Mouse (Mus musculus): Measurements from ENCODE around the gene Lingo4.

Gene Lingo4

DNA sequence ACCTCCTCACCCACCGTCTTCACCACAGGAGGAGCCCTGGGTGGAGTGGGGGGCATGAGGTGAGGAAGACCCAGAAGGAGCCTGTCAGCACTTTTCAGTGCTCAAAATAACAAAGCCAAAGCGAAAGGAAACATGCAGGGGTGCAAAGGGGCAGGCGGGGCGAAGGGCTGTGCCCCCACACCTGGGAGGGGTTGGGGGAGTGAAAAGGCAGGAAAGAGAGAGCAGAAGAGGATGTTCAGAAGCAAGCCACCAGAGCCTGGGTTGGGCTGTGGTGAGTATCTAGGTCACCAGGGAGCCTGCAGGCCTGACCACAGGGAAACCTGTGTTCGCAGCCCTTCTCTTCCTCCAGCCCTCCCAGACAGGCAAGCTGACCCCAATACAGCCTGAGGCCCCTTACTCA, 10.3 kb upstream of the Lingo4 start:
- no peak for DNase-seq

DNA sequence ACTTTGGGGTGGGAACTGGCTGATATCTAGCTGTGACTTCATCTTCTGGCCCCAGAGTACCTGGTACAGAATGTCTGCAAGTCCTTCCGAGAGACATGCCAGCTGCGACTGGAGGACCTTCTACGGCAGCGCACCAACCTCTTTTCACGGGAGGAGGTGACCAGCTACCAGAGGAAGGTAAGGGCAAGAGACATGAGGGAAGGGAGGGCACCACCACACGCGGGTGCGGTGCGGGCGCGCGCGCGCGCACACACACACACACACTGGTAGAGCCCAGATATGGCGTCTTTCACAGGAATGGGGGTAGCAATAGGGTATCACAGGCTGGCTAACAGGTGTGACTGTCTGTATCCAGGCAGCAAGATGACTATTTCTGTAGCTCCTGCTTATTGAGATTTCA, 8.9 kb upstream of the Lingo4 start:
- DNase-seq = no peak

DNA sequence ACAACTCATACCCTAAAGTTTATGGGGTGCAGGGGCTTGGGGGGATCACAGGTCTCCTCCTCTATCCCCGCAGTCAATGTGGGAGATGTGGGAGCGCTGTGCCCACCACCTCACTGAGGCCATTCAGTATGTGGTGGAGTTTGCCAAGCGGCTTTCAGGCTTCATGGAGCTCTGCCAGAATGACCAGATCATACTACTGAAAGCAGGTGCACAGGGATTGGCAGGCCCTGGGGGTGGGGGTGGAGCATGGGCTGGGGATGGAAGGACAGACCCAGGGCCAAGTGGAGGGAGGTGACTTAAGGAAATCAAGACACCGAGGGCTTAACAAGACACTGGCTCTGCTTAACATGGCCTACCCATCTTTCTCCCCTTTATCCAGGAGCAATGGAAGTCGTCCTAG, 7.3 kb upstream of the Lingo4 start:
- peak in 1 of 2 experiments; percentile 40 for DNase-seq

DNA sequence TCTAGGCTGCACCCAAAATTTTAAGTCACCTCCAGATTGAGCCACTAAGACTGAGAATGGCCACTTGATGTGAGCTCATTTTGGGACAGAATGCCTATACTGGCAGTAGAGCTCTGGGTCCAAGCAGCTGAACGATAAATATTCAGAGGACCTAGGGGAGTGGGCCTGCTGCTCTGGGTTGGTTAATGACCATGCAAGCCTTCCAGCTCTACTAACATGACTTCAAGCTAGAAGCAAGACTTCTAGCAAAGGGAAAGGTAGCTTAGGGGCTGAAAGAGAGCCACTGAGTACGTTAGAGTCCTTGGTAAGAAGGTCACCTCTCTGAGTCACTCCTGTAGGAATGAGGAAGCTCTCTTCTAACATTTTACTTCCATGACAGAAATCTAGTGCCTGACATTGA, 6.2 kb upstream of the Lingo4 start:
- DNase-seq = no peak

DNA sequence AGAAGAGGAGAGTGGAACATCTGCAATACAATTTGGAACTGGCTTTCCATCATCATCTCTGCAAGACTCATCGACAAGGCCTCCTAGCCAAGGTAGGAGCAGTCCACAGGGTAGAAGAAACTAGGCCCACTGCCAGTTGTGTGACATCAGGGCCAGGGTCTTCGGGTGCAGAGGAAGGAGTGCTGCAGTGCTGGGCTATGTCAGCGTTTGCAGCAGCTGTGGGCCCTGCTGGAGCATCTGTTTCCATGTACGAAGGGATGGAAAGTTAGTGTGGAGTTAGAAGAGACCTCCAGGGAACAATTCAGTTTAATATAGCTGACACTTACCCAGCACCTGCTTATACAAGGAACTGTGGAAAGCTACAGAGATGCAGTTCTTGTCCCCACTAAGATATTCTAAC, 5.3 kb upstream of the Lingo4 start:
- DNase-seq = no peak

DNA sequence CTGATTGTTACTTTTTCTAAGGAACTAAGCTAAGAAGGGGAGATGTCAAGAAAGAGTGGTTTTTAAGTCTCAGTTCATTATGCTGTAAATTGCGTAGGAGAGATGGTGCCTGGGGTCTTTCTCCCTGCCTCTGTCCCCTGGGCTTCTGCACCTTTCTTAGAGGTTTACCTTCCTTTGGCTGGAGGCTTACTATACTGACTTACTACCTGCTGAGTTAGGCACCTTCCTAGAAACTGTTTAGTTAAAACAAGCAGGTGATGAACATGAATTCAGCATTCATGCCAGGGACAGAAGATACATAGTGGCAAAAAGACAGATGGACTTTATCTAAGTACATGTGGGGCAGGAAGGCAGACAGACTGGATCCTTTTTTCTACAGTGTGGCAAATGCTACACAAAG, 2.0 kb upstream of the Lingo4 start:
- no peak for DNase-seq

DNA sequence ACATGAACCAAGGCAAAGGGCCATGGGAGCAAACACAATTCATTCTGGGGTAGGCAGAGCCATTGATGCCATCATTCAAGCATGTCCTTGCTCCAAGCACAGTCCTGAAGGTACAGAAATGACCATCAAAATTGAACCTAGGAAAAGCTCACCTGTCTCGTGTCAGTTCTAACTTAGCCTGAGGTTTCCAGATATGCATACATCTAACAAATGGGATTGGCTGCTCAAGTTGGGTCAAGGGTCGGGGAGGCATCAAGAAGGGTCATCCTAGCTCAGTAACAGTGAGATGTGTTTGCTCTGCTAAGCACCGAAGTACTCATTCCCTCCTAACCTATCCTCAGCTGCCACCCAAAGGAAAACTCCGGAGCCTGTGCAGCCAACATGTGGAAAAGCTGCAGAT, 1.5 kb upstream of the Lingo4 start:
- DNase-seq = no peak

DNA sequence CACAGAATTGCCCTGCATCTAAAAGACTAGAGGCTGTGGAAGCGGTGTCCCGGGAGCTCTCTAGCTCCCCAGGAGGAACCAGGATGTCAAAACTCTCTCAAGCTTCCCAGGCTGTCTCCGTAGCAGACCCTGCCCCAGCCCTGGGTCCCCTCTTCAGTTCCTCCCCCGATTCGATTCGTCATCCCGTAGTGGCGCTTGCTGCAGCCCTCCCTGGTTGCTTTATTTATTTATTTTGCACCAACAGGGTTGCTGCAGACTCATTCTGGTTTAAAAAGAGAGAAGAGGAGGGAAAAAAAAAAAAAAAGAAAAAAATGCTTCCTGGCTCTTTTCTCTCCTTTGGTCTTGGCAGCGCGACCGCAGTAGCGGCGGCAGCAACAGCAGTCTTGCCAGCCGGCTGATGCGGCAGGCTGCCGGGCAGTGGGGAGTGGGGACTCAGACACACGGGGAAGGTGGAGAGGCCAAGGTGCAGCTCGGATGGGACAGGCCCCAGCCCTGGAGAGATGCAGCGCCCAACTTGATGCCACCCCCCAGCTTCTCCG, 695 bp downstream of the Lingo4 start:
- DNase-seq = peak; percentile 40 to 52

DNA sequence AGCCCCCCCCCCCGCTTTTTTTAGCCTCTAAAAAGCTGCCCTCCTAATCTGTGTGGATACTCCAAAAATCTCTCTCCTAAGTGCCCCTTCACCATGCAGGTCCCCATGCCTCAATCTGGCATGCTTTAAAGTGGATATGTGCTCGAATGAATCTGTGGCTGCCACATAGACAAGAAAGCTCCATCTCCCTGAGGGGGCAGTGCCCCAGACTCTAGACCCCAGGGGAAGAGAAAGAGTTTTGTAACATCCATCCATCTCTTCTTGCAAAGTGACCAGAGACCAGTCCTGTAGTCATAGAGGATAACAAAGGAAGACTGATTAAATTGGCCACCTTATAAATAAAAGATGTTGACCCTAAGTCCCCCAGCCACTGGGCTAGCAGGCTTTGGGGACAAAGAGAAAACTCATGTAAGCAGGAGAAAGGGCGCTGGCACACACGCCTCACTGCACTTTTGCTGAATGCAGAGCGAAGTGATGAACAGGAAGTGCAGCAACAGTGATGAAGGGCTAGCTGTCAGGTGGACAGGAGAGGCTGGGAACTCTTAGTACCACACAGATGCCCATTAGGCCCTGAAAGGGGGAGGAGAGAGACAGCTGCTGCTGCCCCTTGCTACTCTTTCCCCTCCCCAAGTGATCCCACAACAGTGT, 1.5 kb downstream of the Lingo4 start:
- DNase-seq = no peak

DNA sequence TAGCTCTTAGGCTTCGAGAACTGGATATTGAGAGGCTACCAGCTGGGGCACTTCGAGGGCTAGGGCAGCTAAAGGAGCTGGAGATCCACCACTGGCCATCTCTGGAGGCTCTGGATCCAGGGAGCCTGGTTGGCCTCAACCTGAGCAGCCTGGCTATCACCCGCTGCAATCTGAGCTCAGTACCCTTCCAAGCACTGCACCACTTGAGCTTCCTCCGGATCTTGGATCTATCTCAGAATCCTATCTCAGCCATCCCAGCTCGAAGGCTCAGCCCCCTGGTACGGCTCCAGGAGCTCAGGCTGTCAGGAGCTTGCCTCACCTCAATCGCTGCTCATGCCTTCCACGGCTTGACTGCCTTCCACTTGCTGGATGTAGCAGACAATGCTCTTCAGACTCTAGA, 4.1 kb downstream of the Lingo4 start:
- DNase-seq = no peak

DNA sequence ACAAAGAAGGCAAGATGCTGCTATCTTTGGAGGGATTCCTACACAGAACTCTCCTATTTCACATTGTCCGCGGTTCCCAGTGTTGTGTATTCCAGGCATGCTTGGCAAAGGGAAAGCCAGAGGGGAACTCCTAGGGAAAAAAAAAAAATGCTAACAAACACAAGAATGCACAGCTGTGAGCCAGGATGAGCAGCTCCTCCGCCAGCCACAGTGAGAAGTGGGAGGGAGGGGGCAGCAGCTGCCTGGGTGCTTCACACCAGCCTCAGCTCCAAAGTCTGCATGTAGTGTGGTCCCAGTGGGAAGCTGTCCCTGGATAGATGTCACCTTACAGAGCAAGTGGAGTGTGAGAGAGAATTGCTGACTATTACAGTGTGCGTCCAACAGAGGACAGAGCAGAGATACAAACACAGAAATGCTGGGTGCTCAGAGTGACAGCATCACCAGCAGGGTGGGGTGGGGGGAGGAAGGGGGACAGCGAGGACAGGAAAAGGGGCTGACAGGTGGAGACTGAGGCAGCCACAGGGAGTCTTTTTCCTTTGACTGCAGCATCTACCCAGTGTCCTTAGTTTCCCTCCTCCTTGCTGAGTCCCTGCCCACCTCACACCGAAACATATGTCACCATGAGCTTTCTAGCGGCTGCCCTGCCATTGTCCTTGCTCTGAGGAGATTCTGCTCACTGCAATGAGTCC, 6.2 kb downstream of the Lingo4 start:
- no peak for DNase-seq

DNA sequence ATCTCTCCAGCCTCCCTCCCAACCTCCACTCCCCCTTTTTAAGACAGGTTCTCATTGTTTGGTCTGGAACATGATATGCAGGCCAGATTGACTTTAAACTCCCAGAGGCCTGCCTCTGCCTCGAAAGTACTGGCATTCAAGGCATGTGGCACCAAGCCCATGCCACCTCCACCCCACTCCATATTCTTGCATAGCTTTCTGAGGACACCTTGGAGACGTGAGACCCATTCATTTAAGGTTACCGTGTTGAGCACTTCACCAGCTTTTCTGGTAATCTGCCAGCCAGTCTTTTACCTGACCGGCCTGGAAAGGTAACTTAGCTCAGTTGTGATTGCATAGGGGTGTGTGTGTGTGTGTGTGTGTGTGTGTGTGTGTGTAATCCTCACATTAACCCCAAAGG, 7.2 kb downstream of the Lingo4 start:
- no peak for DNase-seq

DNA sequence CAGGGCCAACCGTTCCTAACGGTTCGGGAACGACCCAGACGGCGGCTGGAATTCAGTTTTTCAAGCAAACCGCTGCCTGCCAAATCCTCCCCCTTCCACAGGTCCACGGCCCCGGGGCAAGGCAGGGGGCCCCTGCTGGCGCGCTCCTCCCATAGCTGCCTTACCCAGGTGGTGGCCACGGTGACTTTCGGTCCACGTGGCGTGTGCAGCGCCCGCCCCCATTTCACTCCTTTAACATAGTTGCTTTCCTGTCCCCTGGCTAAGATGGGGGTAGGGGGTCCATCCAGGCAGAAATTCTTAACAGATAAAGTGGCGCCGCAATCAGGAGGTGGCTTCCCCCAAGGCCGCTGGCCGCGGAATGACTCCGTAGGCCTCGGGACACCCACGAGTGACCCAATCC, 14.2 kb downstream of the Lingo4 start:
- no peak for DNase-seq

DNA sequence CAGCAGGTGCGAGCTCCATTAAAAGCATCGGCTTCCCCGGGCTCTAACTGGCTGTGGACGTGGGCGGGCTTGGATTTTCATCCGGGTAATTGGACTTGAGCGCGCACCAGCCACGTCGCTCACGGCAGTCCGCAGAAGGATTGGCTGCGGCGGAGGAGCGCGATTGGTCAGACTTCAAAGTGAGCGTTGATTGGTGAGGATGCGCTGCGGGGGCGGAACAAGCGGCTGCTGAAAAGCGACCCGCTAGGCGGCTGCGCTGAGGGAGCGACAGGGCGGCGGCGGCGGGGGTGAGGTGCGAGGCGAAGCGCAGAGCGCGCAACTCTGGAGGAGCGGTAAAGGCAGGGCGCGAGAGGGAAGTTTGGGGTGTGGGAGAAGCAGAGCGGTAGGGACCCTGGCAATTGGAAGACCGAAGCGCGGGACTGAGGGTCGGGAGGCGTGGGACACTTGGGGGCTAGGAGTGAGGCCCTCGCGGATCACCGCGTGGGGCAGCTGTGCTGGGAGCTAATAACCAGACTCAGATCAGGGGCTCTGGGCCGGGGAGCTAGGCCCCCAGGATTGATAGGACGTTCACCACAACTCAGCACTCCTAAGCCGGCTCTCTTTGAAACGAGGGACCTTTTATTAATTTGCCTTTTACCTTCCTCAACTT, 14.8 kb downstream of the Lingo4 start, which contains the start of gene Tdrkh:
TSS of gene Tdrkh (plus strand) at position 243 of the 649 bp plus-strand sequence.
- peak; percentile 98 for DNase-seq

DNA sequence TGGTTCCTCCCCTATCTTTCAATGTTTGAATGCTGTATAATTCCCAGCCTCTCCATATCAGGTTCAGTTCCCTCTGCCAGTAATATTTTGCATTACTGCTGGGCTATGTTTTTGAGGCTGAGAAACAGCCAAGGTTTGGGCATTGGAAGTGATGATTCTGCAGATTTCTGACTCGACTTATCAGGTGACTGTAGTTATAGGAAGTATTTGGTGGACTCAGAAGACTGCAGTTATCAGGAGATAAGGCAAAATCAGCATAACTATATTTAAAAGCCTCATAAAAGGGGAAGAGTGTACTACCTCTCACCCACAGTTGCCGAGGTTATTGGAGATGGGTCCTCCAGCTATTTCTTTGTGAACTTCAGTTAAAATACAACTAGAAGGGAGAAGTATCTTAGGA, 32.7 kb downstream of the Lingo4 start:
- no peak for DNase-seq

DNA sequence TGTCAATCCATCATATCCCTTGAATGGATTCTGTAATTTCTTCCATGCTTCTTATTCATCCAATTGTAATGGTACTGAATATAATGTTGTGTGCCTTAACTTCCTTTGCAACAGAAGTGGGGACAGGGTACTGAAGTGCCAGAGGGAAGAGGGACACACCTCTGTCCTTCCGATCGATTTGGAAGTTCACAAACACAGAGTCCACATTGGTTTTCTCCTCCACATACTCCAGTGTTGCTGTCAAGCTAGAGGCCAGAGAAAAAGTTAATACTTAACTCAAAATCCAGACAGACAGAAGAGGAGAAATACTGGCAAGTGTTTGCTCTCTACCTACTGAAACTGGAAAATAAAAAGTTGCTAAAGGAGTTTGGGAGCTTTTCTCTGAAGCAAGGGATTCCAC, 36.0 kb downstream of the Lingo4 start:
- DNase-seq = no peak

DNA sequence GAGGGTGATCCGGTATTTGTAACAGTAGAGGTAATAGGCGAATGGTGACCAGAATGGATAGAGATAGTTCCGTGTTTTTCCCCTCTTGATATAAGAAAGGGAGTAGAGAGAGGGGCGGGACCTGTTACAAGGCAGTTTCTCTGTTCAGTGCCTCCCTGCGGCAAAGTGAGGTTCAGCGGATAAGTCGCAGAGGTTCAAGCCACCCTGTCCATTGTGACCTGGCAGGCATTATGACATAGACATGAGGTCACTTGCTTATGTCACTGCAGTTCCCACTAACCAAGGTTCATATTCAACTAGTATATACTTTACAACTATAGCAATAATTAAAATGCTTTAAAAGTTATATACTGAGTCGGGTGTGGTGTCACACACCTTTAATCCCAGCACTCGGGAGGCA, 38.1 kb downstream of the Lingo4 start:
- no peak for DNase-seq

DNA sequence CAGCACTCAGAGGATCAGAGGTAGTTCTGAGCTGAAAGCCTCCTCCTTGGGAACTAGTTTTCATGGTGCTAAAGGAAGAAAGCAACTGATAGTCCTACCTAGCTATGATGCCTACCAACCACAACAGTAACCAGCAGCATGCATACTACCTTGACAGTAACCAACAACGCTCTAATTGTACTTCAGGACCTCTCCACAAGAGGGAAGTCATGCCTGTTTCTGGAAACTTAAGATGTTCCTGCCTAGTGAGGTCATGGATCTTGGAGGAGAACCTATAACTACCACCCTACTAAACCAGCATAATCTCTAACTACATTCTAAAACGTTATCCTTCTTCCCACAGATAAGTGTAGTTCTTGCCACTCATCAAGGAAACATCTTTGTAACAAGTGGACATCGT, 42.9 kb downstream of the Lingo4 start:
- no peak for DNase-seq

DNA sequence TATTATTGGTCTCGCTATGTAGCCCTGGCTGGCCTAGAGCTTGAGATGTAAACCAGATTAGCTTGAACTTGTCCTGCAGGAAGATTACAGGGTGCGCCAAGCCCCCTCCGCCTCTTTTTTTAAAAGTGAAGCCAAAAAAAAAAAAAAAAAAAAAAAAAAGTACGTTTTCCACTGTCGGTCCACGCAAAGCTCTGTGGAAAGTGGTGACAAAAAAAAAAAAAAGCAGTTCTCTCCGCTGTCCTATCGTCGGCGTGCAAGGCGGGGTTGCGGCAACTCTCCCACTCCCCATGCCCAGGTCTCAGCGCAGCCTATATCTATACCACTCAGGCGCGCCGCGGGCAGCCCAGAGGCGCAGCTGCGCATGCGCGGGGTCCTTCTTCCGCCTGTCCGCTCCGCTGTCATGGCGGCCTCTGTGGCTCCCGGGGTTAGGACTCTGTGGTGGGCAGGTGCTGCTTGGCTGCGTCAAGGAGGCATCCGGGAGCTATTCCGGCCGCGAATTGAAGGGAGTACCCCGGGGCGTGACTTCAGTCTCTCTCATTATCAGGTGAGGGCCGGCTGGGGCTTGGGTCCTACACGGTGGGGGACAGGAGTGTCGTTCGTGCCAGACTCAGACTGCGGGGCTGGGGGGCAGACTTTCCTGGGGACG, 44.8 kb downstream of the Lingo4 start, which contains the start of gene Mrpl9:
TSS of gene Mrpl9 (plus strand) at position 368 of the 646 bp plus-strand sequence.
- DNase-seq = peak; percentile 96 to 99

DNA sequence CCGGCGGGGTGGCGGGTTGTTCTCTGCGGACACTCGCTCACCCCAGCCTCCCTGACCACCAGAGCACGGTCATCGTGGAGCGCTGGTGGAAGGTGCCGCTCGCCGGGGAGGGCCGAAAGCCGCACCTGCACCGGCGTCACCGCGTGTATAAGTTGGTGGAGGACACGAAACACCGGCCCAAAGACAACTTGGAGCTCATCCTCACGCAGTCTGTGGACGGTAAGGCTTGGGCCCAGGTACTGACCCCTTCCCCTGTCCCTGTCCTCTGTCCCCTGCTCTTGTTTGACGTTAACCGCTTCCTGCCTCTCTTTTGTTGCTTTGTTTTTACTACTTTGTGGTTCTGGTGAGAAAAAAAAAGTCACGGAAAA, 45.3 kb downstream of the Lingo4 start, which contains the start of gene Oaz3:
TSS of gene Oaz3 (minus strand) at position 319 of the 368 bp plus-strand sequence.
- DNase-seq = no peak

DNA sequence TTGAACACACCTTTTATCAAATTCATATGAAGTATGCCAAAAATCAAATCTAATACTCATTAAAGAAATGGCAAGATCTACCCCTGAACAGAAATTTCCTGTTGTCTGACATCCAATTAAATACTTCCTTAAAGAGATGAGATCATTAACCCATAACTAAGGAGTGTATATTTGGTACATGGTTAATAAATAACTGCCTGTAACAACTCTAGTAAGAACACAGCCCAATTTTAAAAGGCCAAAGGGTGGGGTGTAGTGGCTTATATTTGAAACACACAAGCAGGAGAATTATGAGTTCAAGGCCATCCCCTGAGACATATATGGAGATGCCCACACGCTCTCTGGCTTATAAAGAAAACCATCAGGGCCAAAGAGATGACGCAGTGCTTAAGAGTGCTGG, 51.1 kb downstream of the Lingo4 start:
- no peak for DNase-seq

All from cerebellum, postnatal 25 days (tissue).